Mouse (Mus musculus): ENCODE measurements around the gene Ypel2.
A peak's percentile ranks its signal among the peaks of the same experiment; 100 is the strongest.

Gene Ypel2

GRCm38 (mm10) chr11:86961510-86962303 is 31.8 kb downstream of the Ypel2 start:
- DNase-seq (ENCODE audit: low spot score), result peak; percentile 53

- DNase-seq (ENCODE audit: low spot score), result no peak
Measured at GRCm38 (mm10) chr11:86960331-86960730, 33.2 kb downstream of the Ypel2 start.

- DNase-seq (ENCODE audit: low spot score), result peak; percentile 83
Measured at GRCm38 (mm10) chr11:86958721-86959675, 34.5 kb downstream of the Ypel2 start.

GRCm38 (mm10) chr11:86958182-86958581 is 35.3 kb downstream of the Ypel2 start:
- DNase-seq (ENCODE audit: low spot score), result no peak

- no peak for DNase-seq (ENCODE audit: low spot score)
Measured at GRCm38 (mm10) chr11:86956363-86956762, 37.1 kb downstream of the Ypel2 start.

GRCm38 (mm10) chr11:86954616-86955270 is 38.8 kb downstream of the Ypel2 start:
- no peak for DNase-seq (ENCODE audit: low spot score)

- DNase-seq (ENCODE audit: low spot score), result no peak
Measured at GRCm38 (mm10) chr11:86953096-86953495, 40.4 kb downstream of the Ypel2 start.

GRCm38 (mm10) chr11:86952659-86953058 is 40.8 kb downstream of the Ypel2 start:
- DNase-seq (ENCODE audit: low spot score), result no peak

GRCm38 (mm10) chr11:86951672-86952071 is 41.8 kb downstream of the Ypel2 start:
- DNase-seq (ENCODE audit: low spot score), result no peak

GRCm38 (mm10) chr11:86950491-86950890 is 43.0 kb downstream of the Ypel2 start:
- DNase-seq (ENCODE audit: low spot score), result no peak

- DNase-seq (ENCODE audit: low spot score), result no peak
Measured at GRCm38 (mm10) chr11:86949951-86950441, 43.5 kb downstream of the Ypel2 start.

GRCm38 (mm10) chr11:86946644-86947195 is 46.8 kb downstream of the Ypel2 start:
- DNase-seq (ENCODE audit: low spot score), result no peak

- no peak for DNase-seq (ENCODE audit: low spot score)
Measured at GRCm38 (mm10) chr11:86945933-86946332, 47.6 kb downstream of the Ypel2 start.

- DNase-seq (ENCODE audit: low spot score), result no peak
Measured at GRCm38 (mm10) chr11:86945058-86945457, 48.4 kb downstream of the Ypel2 start.

- DNase-seq (ENCODE audit: low spot score), result no peak
Measured at GRCm38 (mm10) chr11:86944539-86944938, 49.0 kb downstream of the Ypel2 start.

GRCm38 (mm10) chr11:86941904-86942303 is 51.6 kb downstream of the Ypel2 start:
- no peak for DNase-seq (ENCODE audit: low spot score)

GRCm38 (mm10) chr11:86939503-86939902 is 54.0 kb downstream of the Ypel2 start:
- no peak for DNase-seq (ENCODE audit: low spot score)

- DNase-seq (ENCODE audit: low spot score), result no peak
Measured at GRCm38 (mm10) chr11:86938551-86938950, 55.0 kb downstream of the Ypel2 start.

- no peak for DNase-seq (ENCODE audit: low spot score)
Measured at GRCm38 (mm10) chr11:86938108-86938507, 55.4 kb downstream of the Ypel2 start.

- DNase-seq (ENCODE audit: low spot score), result no peak
Measured at GRCm38 (mm10) chr11:86936938-86937337, 56.6 kb downstream of the Ypel2 start.

GRCm38 (mm10) chr11:86934895-86935294 is 58.6 kb downstream of the Ypel2 start:
- DNase-seq (ENCODE audit: low spot score), result no peak

GRCm38 (mm10) chr11:86932201-86932600 is 61.3 kb downstream of the Ypel2 start:
- no peak for DNase-seq (ENCODE audit: low spot score)
